Mouse (Mus musculus) adrenal gland, postnatal 36 days (tissue): Measurements from ENCODE around the gene Dnah11. TPM values are rescaled to one million over a fixed set of nuclear protein-coding genes. Genes with fewer than 3 reads are reported as not detected.
A peak's percentile ranks its signal among the peaks of the same experiment; 100 is the strongest.

Source experiments
- DNase-seq, 2 experiments: peaks; one replicate each; pipeline ENCODE4 v3.0.0; 2021; ENCODE audit warnings: mixed read lengths in 1 of 2
- total RNA-seq, 2 experiments: library from RNA; stranded (reverse); gene quantifications; 2 replicates each; pipeline ENCODE4 v1.2.3; 2021

The Dnah11 gene
- total RNA-seq, 2 experiments from 2014 or later = 0.03 to 0.07 TPM

GRCm38 (mm10) chr12:117861249-117861648, 337.6 kb downstream of the Dnah11 start:
- no peak for DNase-seq

- no peak for DNase-seq
These were observed 338.0 kb downstream of the Dnah11 start for GRCm38 (mm10) chr12:117860840-117861239.

DNA sequence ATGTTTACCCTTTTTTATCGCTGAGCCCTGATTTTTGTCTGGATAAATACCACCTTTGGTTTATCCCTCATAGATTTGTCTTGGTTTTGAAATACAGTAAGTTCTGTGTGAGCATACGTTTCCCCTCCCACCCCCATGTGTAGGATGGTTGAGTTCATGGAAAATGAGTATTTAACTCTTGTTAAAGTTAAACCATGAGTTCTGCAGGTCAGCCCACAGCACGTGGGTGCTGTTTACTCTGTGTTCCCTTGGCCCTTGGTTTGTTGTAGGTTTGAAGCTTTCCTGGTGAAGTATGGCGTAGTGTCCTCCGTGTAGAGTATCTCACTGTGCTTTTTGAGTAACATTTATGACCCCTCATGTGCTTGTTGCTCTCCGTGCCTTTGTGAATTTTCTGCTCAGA, 341.0 kb downstream of the Dnah11 start:
- no peak for DNase-seq

DNA sequence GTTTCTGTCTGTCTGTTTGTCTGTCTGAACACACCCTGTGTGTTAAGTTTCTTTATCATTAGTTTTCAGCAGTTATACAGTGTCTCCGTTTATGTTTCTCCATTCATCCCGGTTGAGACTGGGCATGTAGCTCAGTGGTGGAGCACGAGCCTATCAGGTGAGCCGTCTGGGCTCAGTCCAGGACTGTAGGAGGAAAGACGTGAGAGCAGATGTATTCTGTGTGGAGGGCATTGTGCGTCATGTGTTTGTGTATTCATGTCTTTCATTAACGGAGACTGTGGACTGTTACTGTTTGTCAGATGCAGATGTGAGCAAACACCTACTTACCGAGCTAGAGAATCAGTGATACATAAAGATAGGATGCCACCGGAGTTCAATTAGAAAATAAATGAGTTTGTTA, 341.8 kb downstream of the Dnah11 start:
- DNase-seq = no peak

DNA sequence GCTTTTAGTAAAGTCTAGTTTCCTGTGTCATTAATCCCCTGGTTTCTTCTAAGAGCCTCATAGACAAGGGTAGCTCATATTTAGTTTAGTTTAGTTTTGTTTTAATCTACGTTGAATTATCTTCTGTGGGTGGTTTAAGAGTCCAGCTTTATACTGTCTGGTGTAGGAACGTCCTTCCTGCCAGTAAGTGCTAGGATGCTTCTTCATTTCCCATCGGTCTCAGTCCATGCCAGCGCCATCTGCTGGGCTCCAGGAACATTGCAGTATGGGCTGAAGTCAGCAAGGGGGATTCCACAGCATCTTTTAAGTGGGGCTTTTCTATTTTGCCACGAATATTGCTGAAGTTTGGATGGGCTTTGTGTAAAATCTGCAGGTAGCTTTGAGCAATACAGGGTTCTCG, 345.5 kb downstream of the Dnah11 start:
- DNase-seq = peak; percentile 69 to 73

GRCm38 (mm10) chr12:117850472-117850871, 348.4 kb downstream of the Dnah11 start:
- no peak for DNase-seq

DNA sequence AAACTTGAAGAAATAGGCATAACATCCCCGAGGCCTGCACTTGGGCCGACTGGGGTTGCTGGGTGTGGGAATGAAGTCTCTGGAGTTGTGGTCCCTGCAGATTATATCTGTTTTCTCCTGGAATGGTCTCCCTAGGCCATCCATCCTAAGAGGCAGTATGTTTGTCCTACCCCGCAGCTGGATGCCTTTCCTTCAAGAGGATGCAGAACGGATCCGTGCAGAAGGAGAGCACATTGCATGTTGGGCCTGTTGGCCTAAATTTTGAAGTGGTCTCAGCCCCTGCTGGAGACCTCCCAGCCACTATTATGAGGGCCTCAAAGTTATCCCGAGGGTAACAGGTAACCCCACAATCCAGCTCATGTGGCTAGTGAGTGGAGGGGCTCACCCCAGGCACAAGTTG, 350.2 kb downstream of the Dnah11 start:
- DNase-seq = no peak

DNA sequence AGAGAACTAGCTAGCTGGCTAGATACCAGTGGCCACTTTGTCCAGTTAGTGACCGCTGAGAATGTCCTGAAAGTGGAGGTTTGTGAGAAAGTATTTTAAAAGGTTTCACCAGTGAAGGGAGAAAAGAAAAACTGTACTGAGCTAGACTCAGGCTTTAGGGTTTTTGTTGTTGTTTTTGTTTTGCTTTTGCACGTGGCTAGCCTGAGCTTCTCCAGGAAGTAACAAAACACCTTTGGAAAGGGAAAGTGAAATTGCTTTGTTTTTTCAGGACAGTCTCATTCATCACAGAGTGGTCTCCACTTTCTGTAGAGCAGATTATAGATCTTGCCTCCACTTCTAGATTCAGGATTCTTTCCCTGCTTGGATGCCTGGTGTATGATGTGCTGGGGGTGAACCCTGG, 353.9 kb downstream of the Dnah11 start:
- DNase-seq = no peak

GRCm38 (mm10) chr12:117844075-117844408, 354.8 kb downstream of the Dnah11 start:
- no peak for DNase-seq

- DNase-seq = peak; percentile 60 to 77
These were observed 355.4 kb downstream of the Dnah11 start for GRCm38 (mm10) chr12:117843302-117844074.

DNA sequence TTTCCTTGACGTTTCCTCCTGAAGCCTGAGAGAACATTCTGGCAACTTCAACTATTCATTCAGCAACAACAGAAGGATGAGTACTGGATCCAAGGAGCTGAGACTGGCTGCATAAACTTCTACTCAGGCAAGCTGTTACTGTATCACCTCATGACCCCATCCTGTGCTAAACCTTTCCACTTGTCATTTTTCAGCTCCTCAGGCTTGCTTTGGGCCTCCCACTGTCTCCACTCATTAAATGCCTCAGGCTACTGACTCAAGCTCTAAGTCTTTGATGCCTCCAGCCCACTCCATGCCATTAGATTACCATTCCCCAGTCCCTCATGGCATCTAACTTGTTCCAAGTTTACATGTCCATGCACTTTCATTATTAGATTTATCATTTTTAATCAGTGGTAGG, 356.2 kb downstream of the Dnah11 start:
- DNase-seq = no peak

- no peak for DNase-seq
These were observed 358.1 kb downstream of the Dnah11 start for GRCm38 (mm10) chr12:117840705-117841104.

GRCm38 (mm10) chr12:117837376-117837775, 361.5 kb downstream of the Dnah11 start:
- DNase-seq = no peak

DNA sequence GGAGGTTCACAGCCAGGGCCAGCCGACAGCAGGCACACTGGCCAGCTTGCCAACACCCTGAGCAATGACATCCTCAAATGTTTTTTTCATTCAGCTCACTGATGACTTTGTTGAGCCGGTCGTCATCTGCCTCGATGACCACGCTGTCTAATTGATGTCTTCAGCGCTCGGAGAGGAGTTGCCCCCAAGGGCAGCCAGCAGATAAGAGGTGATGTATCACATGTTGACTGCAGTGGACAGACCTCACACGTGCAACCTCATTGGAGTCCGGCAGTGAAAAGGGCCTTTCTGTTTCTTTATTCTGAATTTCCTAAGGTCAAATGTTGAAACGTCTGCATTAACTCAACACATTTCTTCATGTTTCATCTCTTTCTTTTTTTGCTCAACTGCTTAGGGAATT, 363.5 kb downstream of the Dnah11 start:
- DNase-seq = peak; percentile 8 to 23

GRCm38 (mm10) chr12:117834652-117835051, 364.2 kb downstream of the Dnah11 start:
- no peak for DNase-seq

DNA sequence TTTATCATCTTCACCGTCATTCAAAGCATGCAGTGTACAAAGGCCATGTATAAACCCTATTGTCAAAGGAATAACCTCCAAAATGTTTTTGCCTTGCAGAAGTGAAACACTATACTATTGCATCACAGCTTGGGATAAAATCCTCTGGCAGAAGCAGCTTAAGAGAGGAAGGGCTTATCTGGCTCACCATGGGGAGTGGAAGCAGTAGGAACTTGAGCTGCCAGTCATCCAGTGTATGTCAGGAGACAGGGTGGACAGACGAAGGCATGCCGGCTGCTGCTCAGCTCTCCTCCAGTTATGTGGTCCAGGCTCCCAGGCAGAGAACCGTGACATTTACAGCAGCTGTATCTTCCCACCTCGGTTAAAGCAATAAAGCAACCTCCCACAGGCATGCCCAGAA, 366.7 kb downstream of the Dnah11 start:
- no peak for DNase-seq

DNA sequence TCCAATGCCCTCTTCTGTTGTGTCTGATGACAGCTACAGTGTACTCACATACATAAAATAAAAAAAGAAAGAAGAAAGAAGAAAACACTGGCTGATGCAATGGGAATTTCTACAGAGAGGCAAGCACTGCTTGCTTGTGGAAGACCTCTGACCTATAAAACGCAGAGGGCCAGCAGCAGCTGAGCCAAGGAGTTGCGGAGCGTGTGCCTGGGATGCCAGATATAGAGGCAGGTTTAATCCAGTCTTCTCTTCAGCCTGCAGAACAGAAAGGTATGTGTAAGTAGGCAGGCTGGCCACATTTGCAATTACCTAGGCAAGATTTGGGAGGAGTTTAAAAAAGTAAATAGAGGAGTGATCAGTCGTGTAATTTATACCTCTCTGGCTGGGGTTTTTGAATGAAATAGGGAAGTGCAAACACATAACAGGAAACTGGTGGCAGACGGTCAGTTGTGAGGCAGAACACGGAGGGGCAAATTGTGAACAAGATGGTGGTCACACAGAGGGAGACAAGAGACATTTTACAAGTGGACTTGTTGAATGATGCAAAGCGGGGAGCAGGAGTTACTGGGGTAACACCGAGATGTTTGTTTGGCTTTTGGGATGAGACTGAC, 367.4 kb downstream of the Dnah11 start:
- no peak for DNase-seq

- DNase-seq = peak; percentile 24 to 37
These were observed 370.5 kb downstream of the Dnah11 start for GRCm38 (mm10) chr12:117828350-117828749.

Other genes with a start within 250 kb of the Dnah11 start
- gene Sp4, start 102.4 kb upstream of the Dnah11 start, total RNA-seq = 1 to 10 TPM; 6.1 to 8.6 TPM